Mouse (Mus musculus) splenic B cell, adult 2 months (primary cell): ENCODE measurements at regions not wholly inside any gene's neighbourhood (a gene's known extent, or its start where the extent isn't known, plus 50 kb on each side); places are given as distances from the start of the nearest gene placed in this dataset.
A peak's percentile ranks its signal among the peaks of the same experiment; 100 is the strongest.

ENCODE experiments used
- DNase-seq: peaks from one replicate; pipeline ENCODE4 v3.0.0-alpha.2; 2011; ENCODE audit warnings: low read depth, low spot score
- H3K27me3 ChIP-seq: 2 replicates; pipeline ENCODE4 v1.6.1; 2012; ENCODE audit warnings: mild to moderate bottlenecking, low read length, moderate library complexity, mixed read lengths; ENCODE audit not compliant: control insufficient read depth, poor library complexity, insufficient read depth, severe bottlenecking
- H3K36me3 ChIP-seq: 2 replicates; pipeline ENCODE4 v1.6.1; 2012; ENCODE audit warnings: mild to moderate bottlenecking, low read length, moderate library complexity, mixed read lengths; ENCODE audit not compliant: control insufficient read depth, poor library complexity, insufficient read depth, severe bottlenecking

DNA sequence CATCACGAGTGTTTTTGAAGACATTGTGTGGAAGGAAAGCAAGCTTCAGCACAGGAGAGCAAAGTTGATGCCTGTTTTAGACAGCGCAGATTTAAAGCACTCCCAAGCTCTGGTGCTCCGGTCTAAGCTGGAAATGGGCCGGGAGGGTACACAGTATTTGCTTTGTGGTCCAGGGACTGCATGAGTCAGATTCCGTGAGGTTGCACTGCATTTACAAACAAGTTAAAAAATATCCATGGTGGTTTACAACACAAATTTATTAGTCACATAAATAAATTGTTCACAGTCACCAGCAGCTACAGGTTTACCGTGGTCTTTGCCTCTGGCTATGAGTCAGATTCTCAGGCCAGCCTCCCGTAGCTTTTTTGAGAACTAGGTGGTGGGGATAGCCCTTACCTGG is 312.0 kb downstream of the Ptprc start:
- Histone ChIP-seq H3K36me3 (no peaks in the 10 kb centered on the region), H3K27me3 (no peaks in the 10 kb centered on the region)
- DNase-seq: no peak

DNA sequence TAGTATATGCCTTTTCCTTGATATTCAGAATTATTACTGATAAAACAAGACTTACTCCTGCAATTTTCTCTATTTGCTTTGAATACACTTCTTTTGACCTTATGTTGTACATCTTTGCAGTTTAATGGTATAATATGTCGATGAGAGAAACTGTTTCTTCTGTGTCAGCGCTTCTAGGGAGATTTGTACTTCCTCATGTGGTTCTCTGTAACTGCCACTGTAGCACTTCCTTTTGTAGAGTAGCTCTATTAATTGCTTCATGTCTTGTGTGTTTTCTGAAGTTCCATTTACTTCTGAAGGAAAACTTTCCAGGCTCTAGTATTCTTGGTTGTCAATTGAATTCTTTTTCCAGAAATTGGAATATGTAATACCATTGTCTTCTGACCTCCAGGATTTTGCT is 323.2 kb downstream of the Ptprc start:
- Histone ChIP-seq H3K27me3 (no peaks in the 10 kb centered on the region), H3K36me3 (no peaks in the 10 kb centered on the region)
- DNase-seq: peak; percentile 10

DNA sequence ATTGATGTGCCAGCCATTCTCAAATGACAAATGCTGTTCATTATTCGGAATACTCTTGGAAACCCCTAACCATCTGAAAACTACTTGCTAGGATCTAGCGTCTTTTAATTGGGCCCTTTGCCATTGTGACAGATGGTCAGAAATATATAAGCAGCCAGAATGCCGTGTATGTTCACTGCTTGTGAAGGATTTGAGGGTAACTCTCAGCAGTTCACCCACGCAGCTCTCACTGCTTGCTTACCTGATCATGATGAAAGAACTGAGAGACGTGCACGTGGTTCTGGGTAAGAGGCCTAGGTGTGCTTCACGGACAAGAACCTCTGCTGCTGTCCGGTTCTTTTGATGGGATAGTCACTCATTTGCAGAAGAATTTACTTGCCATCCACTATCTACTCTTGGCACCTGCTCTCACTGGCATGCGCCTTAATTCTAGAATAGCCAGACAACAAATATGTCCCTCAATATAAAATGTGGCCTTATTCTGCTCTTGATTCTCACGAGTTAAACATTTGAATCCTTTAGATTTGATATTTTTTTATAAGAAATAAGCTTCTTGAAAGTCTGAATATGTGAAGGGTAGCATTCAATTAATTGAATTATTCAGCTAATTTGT is 328.1 kb downstream of the Ptprc start:
- DNase-seq: no peak
- H3K36me3 ChIP-seq: no peaks in the 10 kb centered on the region
- H3K27me3 ChIP-seq: no peaks in the 10 kb centered on the region

DNA sequence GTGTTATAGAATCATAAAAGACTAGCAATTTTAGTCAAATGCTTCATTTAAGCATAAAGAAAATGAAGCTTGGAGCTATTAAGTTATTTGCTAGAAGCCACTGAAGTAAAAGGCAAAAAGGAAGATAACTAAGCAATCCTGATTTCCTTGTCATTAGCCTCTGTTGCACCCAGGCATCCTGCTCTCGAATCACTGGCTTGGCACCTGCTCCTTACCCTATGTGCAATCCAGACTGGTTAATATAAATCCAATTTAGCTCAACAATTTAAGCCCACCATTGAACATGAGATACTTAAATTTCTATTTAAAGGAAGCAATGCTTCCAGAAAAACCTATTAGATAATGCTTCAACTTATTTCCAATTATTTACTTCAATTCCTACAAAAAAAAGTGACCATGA is 328.7 kb downstream of the Ptprc start:
- H3K27me3 ChIP-seq: no peaks in the 10 kb centered on the region
- no peak for DNase-seq
- H3K36me3 ChIP-seq: no peaks in the 10 kb centered on the region

DNA sequence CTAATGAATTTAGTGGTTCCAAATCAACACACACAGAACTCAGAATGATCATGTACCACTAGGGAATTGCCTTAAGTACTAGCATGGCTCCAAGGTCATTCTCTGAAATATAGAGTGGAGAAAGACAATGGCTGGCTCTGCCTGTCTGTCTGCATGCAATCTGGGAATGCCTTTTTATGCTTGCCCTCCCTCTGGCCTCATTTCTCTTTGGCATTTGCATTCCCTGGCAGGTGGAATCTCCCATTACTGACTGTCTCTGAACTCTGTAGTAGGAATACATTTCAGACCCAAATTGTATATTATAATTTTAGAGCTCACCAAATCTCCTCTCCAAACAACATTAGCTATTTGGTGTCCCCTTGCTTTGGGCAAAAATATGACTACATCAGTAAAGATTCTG is 335.0 kb downstream of the Ptprc start:
- Histone ChIP-seq H3K36me3 (no peaks in the 10 kb centered on the region), H3K27me3 (no peaks in the 10 kb centered on the region)
- no peak for DNase-seq

DNA sequence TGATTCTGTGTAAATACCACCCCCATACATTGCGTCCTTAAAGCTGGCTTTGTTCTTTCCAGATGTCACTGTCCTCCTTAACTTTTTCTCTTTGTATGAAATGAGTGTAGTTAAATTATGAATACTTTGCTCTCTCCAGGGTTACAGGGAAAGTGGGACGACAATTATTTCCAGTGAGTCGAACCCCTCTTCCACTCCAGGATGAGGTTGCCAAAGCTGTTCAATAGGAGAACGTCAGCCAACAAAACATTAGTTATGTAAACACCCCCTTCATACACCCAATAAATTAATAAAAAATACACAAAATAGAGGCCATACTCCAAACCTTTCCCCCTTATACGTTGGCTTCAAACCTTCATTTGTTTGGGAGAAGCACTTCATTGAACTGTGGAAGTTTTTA is 335.8 kb downstream of the Ptprc start:
- no peak for DNase-seq
- H3K27me3 ChIP-seq: no peaks in the 10 kb centered on the region
- no peaks in the 10 kb centered on the region for H3K36me3 ChIP-seq

DNA sequence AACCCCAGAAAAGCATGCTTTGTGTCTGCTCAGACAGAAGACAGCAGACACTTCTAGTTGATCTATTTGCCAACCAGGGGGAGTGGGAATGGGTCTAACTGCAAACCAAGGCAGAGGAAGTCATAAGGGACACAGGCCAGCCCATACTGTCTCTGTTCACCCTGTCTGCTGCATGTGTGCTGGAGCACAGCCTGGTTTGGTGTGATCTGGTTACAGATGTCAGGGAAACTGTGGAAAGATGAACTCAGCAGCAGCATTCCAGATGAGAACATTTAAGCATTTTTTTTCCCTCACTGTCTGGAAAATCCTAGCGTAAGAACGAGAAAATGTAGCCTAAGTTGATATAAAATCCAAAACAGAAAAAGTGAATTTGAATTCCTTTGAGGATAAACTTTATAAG is 336.2 kb downstream of the Ptprc start:
- no peak for DNase-seq
- H3K36me3 ChIP-seq: no peaks in the 10 kb centered on the region
- no peaks in the 10 kb centered on the region for H3K27me3 ChIP-seq

DNA sequence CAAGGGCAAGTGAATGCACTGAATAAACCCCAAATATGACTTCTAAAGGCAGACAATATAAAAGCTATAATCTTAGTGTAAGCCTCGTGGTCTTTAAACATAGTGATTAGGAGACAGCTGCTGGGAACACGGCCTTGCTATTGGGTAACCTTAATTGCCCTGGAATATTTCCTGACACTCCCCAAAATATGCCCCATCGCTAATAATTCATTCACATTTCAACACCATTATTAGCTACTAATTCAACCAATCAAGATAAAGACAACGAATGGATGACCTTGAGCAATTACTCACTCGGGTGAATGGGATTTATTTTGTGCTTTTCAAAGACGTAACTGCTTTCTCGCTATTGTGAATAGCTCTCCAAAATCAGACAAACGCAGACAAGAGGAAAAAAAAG is 337.2 kb downstream of the Ptprc start:
- H3K27me3 ChIP-seq: no peaks in the 10 kb centered on the region
- no peak for DNase-seq
- H3K36me3 ChIP-seq: no peaks in the 10 kb centered on the region

DNA sequence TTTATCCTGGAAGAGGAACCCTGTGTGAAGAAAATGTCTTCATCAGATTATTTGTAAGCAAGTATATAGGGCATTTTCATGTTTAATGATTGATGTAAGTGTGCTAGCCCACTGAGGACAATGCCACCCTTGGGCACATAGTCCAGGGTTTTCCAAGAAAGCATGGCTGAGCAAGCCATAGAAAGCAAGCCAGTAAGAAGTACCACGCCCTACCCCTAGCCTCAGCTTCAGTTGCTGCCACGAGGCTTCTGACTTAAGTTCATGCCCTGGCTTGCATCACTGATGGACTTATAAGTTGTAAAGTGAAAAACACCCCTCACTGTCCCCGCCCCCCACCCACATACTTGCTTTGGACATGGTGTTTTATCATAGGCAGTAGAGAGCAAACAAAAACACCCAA is 342.0 kb downstream of the Ptprc start:
- DNase-seq: no peak
- H3K36me3 ChIP-seq: no peaks in the 10 kb centered on the region
- no peaks in the 10 kb centered on the region for H3K27me3 ChIP-seq

DNA sequence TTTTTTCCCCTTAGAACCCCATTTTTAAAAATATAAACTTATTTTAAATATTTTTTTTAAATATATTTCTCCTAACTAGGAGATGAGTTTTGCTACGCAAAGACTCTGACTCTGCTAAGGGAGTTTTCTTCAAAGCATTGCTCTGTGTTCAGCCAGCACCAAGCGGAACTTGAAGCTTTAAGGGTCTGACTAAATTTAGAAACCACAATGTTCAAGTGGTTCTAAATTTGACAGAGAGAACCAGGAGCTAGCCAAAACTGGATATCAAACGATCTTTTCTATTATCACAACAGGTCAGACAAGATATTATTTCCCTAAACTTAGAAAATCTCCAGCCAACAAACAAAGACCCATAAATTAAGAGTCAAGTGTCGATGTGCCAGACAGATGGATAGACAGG is 344.2 kb downstream of the Ptprc start:
- DNase-seq: peak; percentile 10
- no peaks in the 10 kb centered on the region for H3K36me3 ChIP-seq
- no peaks in the 10 kb centered on the region for H3K27me3 ChIP-seq

DNA sequence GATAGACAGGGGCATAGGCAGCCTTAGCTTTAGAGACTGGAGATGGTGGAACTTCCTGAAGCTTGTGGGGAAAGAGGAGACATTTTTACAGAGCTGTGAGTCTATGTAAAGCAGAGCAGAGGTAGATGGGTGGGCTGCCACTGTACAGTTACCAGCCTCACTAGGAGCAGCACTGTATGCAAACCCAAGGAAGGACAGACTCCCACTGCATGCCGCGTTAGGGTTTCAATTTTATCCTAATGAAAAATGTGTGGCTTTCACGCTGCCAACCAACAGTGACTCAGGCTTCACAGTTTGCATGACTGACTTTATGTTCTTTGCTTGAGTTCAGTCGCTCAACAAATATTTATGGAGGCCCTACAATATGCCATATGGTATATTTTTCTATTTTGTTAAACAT is 348.1 kb downstream of the Ptprc start:
- no peaks in the 10 kb centered on the region for H3K36me3 ChIP-seq
- no peak for DNase-seq
- H3K27me3 ChIP-seq: no peaks in the 10 kb centered on the region

DNA sequence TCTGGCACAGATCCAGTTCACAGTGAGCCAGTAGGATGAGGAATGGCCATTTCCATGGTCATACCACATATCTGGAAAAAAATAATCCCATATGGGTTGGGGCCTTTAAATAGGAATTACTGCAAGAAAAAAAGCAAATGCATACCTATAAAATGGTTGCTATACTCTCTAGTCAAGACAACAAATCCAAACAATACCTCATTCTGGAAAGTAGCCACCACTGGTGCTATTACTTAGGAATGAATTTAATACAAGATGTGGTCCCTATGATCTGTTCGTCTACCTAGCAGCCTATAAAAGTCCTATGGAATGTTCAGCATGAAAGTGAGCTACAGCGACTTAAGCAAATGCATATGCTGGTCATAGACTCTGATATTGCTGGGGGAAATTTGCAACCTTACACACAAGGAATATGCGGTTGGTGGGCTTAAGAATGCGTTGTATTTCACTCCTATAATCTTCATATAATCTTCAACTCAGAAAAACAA is 360.1 kb downstream of the Ptprc start:
- H3K36me3 ChIP-seq: no peaks in the 10 kb centered on the region
- no peak for DNase-seq
- no peaks in the 10 kb centered on the region for H3K27me3 ChIP-seq

DNA sequence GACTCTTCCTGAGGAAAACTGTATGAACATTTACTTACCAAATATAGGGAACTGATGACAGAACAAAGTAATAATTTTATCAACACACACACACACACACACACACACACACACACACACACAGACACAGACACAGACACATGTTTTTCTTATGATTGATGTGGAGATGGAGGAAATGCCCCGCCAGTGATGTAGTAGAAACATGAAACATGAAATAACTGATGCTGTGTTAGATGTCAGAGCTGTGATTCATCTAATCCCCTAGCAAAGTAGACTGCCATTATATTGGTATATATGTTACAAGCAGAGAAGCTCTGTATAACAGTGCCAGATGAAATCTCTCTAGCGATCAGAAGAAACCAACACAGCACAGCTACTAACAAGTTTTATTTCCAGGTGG is 361.0 kb downstream of the Ptprc start:
- no peaks in the 10 kb centered on the region for H3K36me3 ChIP-seq
- no peak for DNase-seq
- H3K27me3 ChIP-seq: no peaks in the 10 kb centered on the region

DNA sequence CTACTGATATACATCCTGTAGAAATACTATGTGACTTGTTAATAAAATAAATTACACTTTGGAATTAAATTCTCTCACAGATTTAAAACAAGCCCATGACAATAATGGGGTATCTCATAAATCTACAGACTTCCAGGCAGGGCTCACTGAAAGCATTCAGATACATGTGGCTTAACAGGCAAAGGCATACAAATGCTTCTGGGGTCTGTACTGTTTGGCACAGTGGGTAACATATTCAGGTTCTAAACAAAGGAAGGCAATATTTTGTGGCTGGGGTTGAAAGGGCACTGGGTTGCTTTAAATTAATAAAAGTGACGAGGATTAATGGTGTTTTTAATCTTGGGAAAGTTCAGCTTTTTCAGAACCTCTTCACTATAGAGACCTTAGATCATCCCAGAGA is 361.8 kb downstream of the Ptprc start:
- Histone ChIP-seq H3K36me3 (no peaks in the 10 kb centered on the region), H3K27me3 (no peaks in the 10 kb centered on the region)
- DNase-seq: no peak

DNA sequence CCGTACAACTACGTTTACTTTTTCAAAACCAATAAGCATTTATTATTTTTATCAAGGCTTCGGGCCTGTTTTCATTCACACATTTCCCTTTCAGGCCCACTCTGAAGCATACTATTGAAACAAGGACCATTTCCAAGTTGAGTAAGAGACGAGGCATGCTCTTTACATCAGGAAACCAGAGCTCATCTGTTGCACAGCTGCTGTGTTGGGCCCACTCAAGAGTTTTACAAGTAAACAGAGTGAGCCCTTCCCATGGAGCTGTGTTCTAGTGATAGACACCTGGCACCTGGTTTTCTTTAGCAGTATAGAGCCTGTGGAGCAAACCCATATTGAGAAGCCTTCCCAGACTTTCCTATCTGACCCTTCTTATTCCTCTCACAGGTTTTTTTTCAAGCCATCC is 363.5 kb downstream of the Ptprc start:
- Histone ChIP-seq H3K36me3 (no peaks in the 10 kb centered on the region), H3K27me3 (no peaks in the 10 kb centered on the region)
- DNase-seq: no peak

DNA sequence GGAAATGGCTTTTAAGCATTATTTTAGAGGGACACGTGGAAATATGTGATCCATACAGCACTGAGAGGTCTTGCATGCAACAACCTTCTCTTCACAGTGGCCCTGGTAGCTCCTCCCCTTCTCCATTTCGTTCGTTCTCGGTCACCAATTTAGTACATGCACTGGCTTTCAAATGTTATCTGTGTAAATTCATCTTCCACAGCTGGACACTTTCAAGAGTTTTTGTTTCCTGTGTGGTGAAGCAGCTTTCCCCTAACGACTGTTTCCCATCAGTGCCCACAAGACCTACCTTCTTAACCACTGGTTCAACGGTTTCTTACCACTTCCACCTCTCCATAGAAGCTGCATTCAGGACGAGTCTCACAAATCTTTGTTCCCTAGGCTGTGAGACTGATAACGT is 368.8 kb downstream of the Ptprc start:
- Histone ChIP-seq H3K36me3 (no peaks in the 10 kb centered on the region), H3K27me3 (no peaks in the 10 kb centered on the region)
- DNase-seq: peak; percentile 51
